Mouse (Mus musculus) G1E (cell line): ENCODE measurements around the gene Bbs2. TPM values are rescaled to one million over a fixed set of nuclear protein-coding genes. Genes with fewer than 3 reads are reported as not detected.
"Not testable (repeated sequence)": the region's sequence is repeated elsewhere in the genome, so short reads cannot be mapped to it uniquely, and the experiment has no call there.

Experiments
- ATAC-seq: 2 replicates; pipeline ENCODE4 v1.8.0; 2016; ENCODE audit warnings: mild to moderate bottlenecking; ENCODE audit not compliant: insufficient number of reproducible peaks, poor library complexity, low FRiP score, severe bottlenecking; ENCODE audit errors: extremely low read depth
- DNase-seq: peaks from one replicate; pipeline ENCODE4 v3.0.0; 2012; ENCODE audit warnings: low spot score
- H3K27me3 ChIP-seq: 2 replicates; pipeline ENCODE4 v1.6.1; 2012; ENCODE audit warnings: mild to moderate bottlenecking, low read length, inconsistent platforms; ENCODE audit not compliant: insufficient read depth
- H3K36me3 ChIP-seq: replicated peaks from 2 replicates; pipeline ENCODE3; 2012; ENCODE audit warnings: mild to moderate bottlenecking, inconsistent platforms
- H3K4me1 ChIP-seq: 2 replicates; pipeline ENCODE4 v1.6.1; 2012; ENCODE audit warnings: low read depth, low read length, inconsistent platforms, mixed read lengths; ENCODE audit not compliant: insufficient read depth
- H3K4me3 ChIP-seq: 2 replicates; pipeline ENCODE4 v1.5.1; 2012; ENCODE audit warnings: low read depth, mild to moderate bottlenecking, inconsistent platforms, low read length, moderate library complexity, mixed read lengths
- H3K9me3 ChIP-seq: replicated peaks from 2 replicates; pipeline ENCODE4 v1.6.1; 2012; ENCODE audit warnings: inconsistent platforms
- CTCF ChIP-seq: IDR thresholded peaks from 2 replicates; pipeline ENCODE4 v1.5.1; 2012; ENCODE audit warnings: low read depth, low read length, inconsistent platforms, mixed read lengths
- GATA1 ChIP-seq: IDR thresholded peaks from 2 replicates; pipeline ENCODE4 v1.6.1; 2012; ENCODE audit warnings: borderline replicate concordance, low read length, inconsistent platforms, mixed read lengths
- GATA2 ChIP-seq: IDR thresholded peaks from 2 replicates; pipeline ENCODE4 v1.6.1; 2012; ENCODE audit warnings: low read depth, low read length, inconsistent platforms, borderline replicate concordance
- POLR2AphosphoS5 ChIP-seq: IDR thresholded peaks from 2 replicates; pipeline ENCODE4 v1.6.1; 2012; ENCODE audit warnings: low read depth, low read length, inconsistent platforms; ENCODE audit not compliant: insufficient replicate concordance
- TAL1 ChIP-seq: conservative IDR thresholded peaks from 2 replicates; pipeline ENCODE4 v1.6.1; 2012; ENCODE audit warnings: low read depth, low read length, inconsistent platforms, mixed read lengths
- polyA plus RNA-seq: library from polyadenylated mRNA; stranded (reverse); fragments of >175 nt; gene quantifications from 2 replicates; pipeline ENCODE4 v1.2.3, GENCODE M21; 2012
- total RNA-seq, 2 experiments: library from RNA; stranded (forward) in 1 of 2; stranded (reverse) in 1 of 2; fragments of 200-1000 nt in 1 of 2; fragments of >200 nt in 1 of 2; fragmentation: Nextera tagmentation in 1 of 2; gene quantifications; 2 replicates each; pipeline ENCODE4 v1.2.3; 2014 to 2017

Gene Bbs2
- total and polyA plus RNA-seq, 3 experiments, result 3.1 to 30.4 (median 13.4) TPM

DNA sequence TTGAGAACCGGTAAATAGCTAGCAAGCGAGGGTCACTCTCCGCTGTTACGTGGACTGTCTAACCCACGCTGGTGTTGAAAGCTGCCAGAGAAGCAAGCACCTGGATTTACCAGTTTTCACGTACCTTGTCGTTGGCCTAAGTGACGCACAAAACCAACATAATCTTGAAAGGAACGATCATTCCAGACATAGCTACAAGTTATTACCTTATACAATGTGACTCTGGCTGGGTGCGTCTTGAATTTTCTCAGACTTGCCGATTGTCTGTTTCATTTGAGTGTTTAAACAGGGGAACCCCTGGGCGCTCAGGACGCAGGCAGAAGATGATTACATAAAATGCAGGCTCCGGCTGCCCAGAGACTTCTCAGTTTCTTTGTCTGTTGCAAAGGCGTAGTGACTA is 60.9 kb downstream of the Bbs2 start:
- Histone ChIP-seq H3K4me1 (peaks cover 30% of the 10 kb centered on the region), H3K36me3 (peaks cover 44% of the 10 kb centered on the region), H3K27me3 (no peaks in the 10 kb centered on the region), H3K4me3 (peak overlapping the region; percentile 93), H3K9me3 (no peaks in the 10 kb centered on the region)
- no peak for ATAC-seq
- TF ChIP-seq POLR2AphosphoS5 (no peak), GATA1 (no peak)
- no peak for DNase-seq

DNA sequence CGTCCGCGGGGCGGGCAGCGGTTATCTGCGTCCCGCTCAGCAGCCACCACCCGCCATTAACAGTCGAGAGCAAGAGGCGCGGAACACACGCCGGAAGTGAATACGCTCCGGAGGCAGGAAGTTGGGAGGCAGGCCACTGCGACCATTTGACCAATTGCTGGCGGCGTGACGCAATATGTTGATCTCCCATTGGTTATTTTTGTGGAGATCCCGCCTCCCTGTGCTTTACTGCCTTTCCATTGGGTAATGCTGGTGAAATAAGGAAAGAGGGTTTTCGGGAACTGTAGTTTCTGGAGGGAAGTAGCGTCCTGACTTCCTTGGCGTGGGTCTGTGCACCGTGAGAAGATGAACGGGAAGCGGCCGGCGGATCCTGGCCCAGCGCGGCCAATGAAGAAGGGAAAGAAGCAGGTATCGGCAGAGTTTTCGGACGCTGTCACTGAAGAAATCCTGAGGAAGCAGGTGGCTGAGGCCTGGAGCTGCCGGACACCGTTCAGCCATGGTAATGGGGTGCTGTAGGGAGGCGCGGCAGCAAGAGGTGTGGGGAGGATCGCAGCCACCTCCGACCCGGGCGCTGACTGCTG is 61.7 kb downstream of the Bbs2 start, which contains the start of the genes Nudt21 and Ogfod1:
TSS of gene Nudt21 (minus strand) at position 88 of the 581 bp plus-strand sequence.
TSS of gene Ogfod1 (plus strand) at position 255 of the 581 bp plus-strand sequence.
- ATAC-seq, result peak; percentile 96
- Histone ChIP-seq H3K27me3 (no peaks in the 10 kb centered on the region), H3K9me3 (no peaks in the 10 kb centered on the region), H3K4me3 (peak within 1 kb of the TSS; percentile 93), H3K4me1 (peaks cover 35% of the 10 kb centered on the region), H3K36me3 (peaks cover 45% of the 10 kb centered on the region)
- TF ChIP-seq CTCF (no peak), GATA1 (no peak), TAL1 (no peak), GATA2 (no peak), POLR2AphosphoS5 (no peak)
- peak; percentile 95 for DNase-seq

DNA sequence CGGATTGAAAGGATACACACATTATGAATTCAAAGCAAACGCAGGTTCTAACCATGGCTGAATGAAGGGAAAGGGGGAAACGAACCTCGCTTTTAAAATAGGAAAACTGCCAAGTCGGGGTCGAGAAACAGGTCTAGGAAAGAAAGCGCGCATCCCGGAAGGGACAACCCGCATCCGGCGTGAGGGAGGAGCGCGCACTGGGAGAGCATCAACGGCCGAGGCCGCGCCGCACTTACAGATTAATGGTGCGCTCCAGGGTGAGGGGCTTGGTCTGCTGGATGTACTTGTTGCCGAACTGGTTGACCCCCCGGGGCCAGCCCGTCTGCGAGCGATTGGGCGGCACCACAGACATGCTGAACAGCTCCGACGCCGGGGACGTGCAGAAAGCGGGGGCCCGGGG is 62.2 kb downstream of the Bbs2 start:
- H3K27me3 ChIP-seq, H3K9me3 ChIP-seq: not testable (repeated sequence)
- Histone ChIP-seq H3K4me1 (peaks cover 35% of the 10 kb centered on the region), H3K4me3 (peak overlapping the region; percentile 93), H3K36me3 (peaks cover 50% of the 10 kb centered on the region)
- peak; percentile 60 for DNase-seq
- ATAC-seq, result 0 out of 2 replicates have a peak, but pooled peaks have one; percentile 38

DNA sequence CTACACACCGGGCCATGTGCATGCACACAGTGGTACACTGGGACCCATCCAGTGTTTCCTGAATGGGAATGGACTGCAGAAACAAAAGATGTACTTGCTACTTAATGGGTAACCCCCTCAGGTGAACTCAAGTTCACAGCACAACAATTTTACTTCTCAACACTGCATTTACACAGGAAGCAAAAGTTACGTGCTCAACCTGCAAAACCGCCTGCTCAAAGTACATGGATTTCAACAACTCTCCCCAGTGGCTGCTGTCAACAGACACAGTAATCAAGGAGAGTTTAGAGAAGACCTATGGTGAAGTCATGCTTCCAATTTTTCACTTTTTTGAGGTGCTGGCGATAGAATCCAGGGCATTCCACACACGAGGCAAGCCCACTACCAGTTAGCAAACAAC is 63.5 kb downstream of the Bbs2 start:
- Histone ChIP-seq H3K4me1 (peaks cover 37% of the 10 kb centered on the region), H3K9me3 (no peaks in the 10 kb centered on the region), H3K4me3 (peak overlapping the region; percentile 53), H3K36me3 (peaks cover 54% of the 10 kb centered on the region), H3K27me3 (no peaks in the 10 kb centered on the region)
- ATAC-seq (no peak), DNase-seq (peak; percentile 8)
- TF ChIP-seq GATA1 (no peak), CTCF (no peak), POLR2AphosphoS5 (no peak), GATA2 (no peak), TAL1 (no peak)

DNA sequence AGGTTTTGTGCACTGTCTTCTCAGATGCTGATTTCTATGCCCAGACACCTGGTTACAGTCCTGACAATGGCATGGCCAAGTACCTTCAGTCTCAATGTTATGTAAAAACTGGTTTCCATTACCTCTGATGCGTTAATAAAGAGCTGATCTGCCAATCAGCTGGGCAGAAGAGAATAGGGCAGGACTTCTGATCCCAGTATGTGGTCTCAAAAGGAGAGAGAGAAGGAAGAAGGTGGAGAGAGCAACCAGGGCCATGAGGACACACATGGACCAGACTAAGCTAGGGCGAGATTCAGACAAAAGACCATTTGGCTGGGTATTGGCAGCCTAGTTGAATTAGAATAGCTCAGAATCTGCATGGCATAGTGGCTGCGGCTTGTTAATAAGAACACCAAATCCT is 65.1 kb downstream of the Bbs2 start:
- ATAC-seq, result no peak
- no peaks in the 10 kb centered on the region for H3K27me3 ChIP-seq
- no peaks in the 10 kb centered on the region for H3K9me3 ChIP-seq
- H3K4me3 ChIP-seq, result no peak overlapping the region
- peaks cover 33% of the 10 kb centered on the region for H3K4me1 ChIP-seq
- peaks cover 56% of the 10 kb centered on the region for H3K36me3 ChIP-seq
- DNase-seq, result no peak
- TF ChIP-seq GATA1 (no peak), CTCF (no peak), POLR2AphosphoS5 (no peak)

DNA sequence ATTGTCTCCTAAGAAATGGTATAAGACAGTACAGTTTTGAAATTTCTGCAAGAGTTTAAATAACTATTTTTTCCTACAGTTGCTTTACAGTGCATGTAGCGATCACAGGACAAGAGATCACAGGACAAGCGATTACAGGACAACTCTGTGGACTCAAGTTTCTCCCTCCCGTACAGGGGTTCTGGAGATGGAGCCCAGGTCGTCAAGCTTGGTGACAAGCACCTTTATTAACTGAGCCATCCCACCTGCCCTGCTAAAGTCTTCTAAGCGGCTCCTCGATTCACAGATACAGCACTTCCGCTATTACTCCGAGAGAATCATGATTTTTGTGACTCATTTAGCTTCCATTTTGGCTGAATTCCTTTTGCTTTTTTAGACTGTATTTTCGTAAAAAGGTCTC is 69.0 kb downstream of the Bbs2 start:
- DNase-seq, result no peak
- Histone ChIP-seq H3K4me3 (no peak overlapping the region), H3K4me1 (peaks cover 24% of the 10 kb centered on the region), H3K27me3 (no peaks in the 10 kb centered on the region), H3K9me3 (no peaks in the 10 kb centered on the region), H3K36me3 (peaks cover 89% of the 10 kb centered on the region)
- no peak for TF ChIP-seq GATA1
- no peak for TF ChIP-seq CTCF
- no peak for TF ChIP-seq POLR2AphosphoS5
- TF ChIP-seq GATA2, result no peak
- no peak for TF ChIP-seq TAL1
- ATAC-seq, result no peak

DNA sequence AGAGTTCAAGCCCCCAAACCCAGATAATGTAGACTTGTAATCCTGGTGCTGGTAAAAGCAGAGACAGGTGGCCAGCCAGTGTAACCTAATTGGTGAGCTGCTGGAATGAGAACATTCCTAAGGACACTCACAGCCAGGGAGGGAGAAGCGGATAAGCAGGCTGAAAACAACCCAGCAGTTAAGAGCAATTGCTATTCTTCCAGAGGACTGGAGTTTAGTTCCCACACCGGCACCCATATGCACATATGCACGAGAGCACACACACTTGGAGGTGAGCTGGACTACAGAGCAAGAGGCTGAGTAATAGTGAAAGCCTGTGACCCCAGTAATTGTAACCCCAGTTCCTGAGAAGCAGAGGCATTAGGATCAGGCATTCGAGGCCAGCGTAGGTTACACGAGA is 74.8 kb downstream of the Bbs2 start:
- no peak for ATAC-seq
- TF ChIP-seq POLR2AphosphoS5, result no peak
- no peak for TF ChIP-seq TAL1
- TF ChIP-seq GATA1, result no peak
- TF ChIP-seq GATA2, result no peak
- TF ChIP-seq CTCF, result no peak
- Histone ChIP-seq H3K36me3 (peaks cover 84% of the 10 kb centered on the region), H3K4me3 (no peak overlapping the region), H3K9me3 (no peaks in the 10 kb centered on the region), H3K27me3 (no peaks in the 10 kb centered on the region), H3K4me1 (no peaks in the 10 kb centered on the region)
- DNase-seq, result no peak

Other genes starting within 250 kb of the Bbs2 start
- gene Amfr, start 86.1 kb downstream of the Bbs2 start, total RNA-seq (2014; fragmentation: Nextera tagmentation), result 35.7 and 65.9 TPM in 2 replicates
- 108 and 123 TPM in 2 replicates for gene Amfr, start 86.1 kb downstream of the Bbs2 start, total RNA-seq (2017)
- gene Amfr, start 86.1 kb downstream of the Bbs2 start, polyA plus RNA-seq, result 20.7 and 26.1 TPM in 2 replicates
- 33.2 and 48.8 TPM in 2 replicates for gene Nudt21, start 61.9 kb downstream of the Bbs2 start, total RNA-seq (2014; fragmentation: Nextera tagmentation)
- gene Nudt21, start 61.9 kb downstream of the Bbs2 start, total RNA-seq (2017), result 157 and 165 TPM in 2 replicates
- gene Nudt21, start 61.9 kb downstream of the Bbs2 start, polyA plus RNA-seq, result 470 and 611 TPM in 2 replicates
- gene Ogfod1, start 61.7 kb downstream of the Bbs2 start, total RNA-seq (2014; fragmentation: Nextera tagmentation), result 23.9 and 31.9 TPM in 2 replicates
- gene Ogfod1, start 61.7 kb downstream of the Bbs2 start, total RNA-seq (2017), result 9.8 and 11.7 TPM in 2 replicates
- 7.3 and 9.5 TPM in 2 replicates for gene Ogfod1, start 61.7 kb downstream of the Bbs2 start, polyA plus RNA-seq
- not detected in 2 replicates for gene Mt4, start 38.3 kb upstream of the Bbs2 start, total RNA-seq (2014; fragmentation: Nextera tagmentation)
- not detected in 2 replicates for gene Mt4, start 38.3 kb upstream of the Bbs2 start, total RNA-seq (2017)
- not detected in 2 replicates for gene Mt4, start 38.3 kb upstream of the Bbs2 start, polyA plus RNA-seq
- not detected in 2 replicates for gene Mt3, start 53.7 kb upstream of the Bbs2 start, total RNA-seq (2014; fragmentation: Nextera tagmentation)
- not detected in 2 replicates for gene Mt3, start 53.7 kb upstream of the Bbs2 start, total RNA-seq (2017)
- gene Mt3, start 53.7 kb upstream of the Bbs2 start, polyA plus RNA-seq, result not detected in 2 replicates
- gene Mt2, start 73.7 kb upstream of the Bbs2 start, total RNA-seq (2014; fragmentation: Nextera tagmentation), result 541 and 661 TPM in 2 replicates
- gene Mt2, start 73.7 kb upstream of the Bbs2 start, total RNA-seq (2017), result 2,059 and 2,753 TPM in 2 replicates
- gene Mt2, start 73.7 kb upstream of the Bbs2 start, polyA plus RNA-seq, result 6,726 and 9,419 TPM in 2 replicates
- gene Mt1, start 80.2 kb upstream of the Bbs2 start, total RNA-seq (2014; fragmentation: Nextera tagmentation), result 1,659 and 2,059 TPM in 2 replicates
- 5,034 and 5,354 TPM in 2 replicates for gene Mt1, start 80.2 kb upstream of the Bbs2 start, total RNA-seq (2017)
- gene Mt1, start 80.2 kb upstream of the Bbs2 start, polyA plus RNA-seq, result 1,198 and 3,016 TPM in 2 replicates
- 37.7 and 39.9 TPM in 2 replicates for gene Nup93, start 115.6 kb upstream of the Bbs2 start, total RNA-seq (2014; fragmentation: Nextera tagmentation)
- gene Nup93, start 115.6 kb upstream of the Bbs2 start, total RNA-seq (2017), result 40.8 and 42.5 TPM in 2 replicates
- 5.6 and 6.0 TPM in 2 replicates for gene Nup93, start 115.6 kb upstream of the Bbs2 start, polyA plus RNA-seq
- gene Slc12a3, start 230.3 kb upstream of the Bbs2 start, total RNA-seq (2014; fragmentation: Nextera tagmentation), result not detected in 2 replicates
- 0.17 and 0.44 TPM in 2 replicates for gene Slc12a3, start 230.3 kb upstream of the Bbs2 start, total RNA-seq (2017)
- not detected in 2 replicates for gene Slc12a3, start 230.3 kb upstream of the Bbs2 start, polyA plus RNA-seq